Mouse (Mus musculus) kidney, adult 2 months (tissue): ENCODE data around the gene Inhbe.

ENCODE experiments used
- CTCF ChIP-seq: fragments of 200-500 bp; conservative IDR thresholded peaks from 2 replicates; pipeline ENCODE4 v1.5.1; 2011; ENCODE audit warnings: low read depth, mild to moderate bottlenecking, control low read depth, low read length, moderate library complexity, mixed read lengths; ENCODE audit not compliant: insufficient read depth, insufficient read length
- POLR2A ChIP-seq: fragments of 200-500 bp; IDR thresholded peaks from one replicate; pipeline ENCODE4 v1.6.1; 2011; ENCODE audit warnings: low read depth, low read length, control low read depth

DNA sequence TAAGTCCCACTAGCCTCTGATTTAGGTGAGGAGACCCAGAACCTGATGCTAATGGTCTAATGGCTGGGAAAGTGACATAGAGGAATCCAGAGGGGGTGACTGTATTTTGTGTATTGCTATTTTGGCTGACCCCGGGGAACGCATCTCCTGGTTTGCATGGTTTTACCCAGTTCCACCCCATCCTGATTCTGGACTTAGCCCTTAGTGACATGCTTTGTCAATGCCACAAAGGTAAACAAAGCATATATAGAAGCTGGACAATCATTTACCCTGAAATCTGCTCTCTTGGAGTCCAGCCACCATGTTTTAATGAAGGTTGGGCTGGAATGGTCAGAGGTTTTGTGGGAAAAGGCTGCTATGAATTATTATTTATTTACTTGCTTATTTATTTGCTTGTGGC is 14.1 kb upstream of the Inhbe start:
- no peak for TF ChIP-seq POLR2A
- TF ChIP-seq CTCF, result no peak
